Mouse (Mus musculus) left cerebral cortex, adult 18-20 months (tissue): ENCODE data around the gene Aasdh. TPM values are rescaled to one million over a fixed set of nuclear protein-coding genes. Genes with fewer than 3 reads are reported as not detected.

Source experiments
- DNase-seq, 2 experiments: peaks; one replicate each; pipeline ENCODE4 v3.0.0; 2021 to 2022; ENCODE audit warnings: low spot score in 2 of 2, mixed read lengths in 1 of 2
- long read RNA-seq, 2 experiments: library from polyadenylated mRNA; stranded (forward); transcript quantifications; one replicate each; pipeline ENCODE4 v2.0.0; 2021
- total RNA-seq, 2 experiments: library from RNA; stranded (reverse); gene quantifications; 2 replicates each; pipeline ENCODE4 v1.2.3; 2021

Aasdh gene
- total RNA-seq, result 10 to 100 TPM; 21.2 to 22.0 TPM
- long read RNA-seq, experiment 1, partial matches to known transcripts, result 0 of 5 reads
- long read RNA-seq, experiment 1, other reads (novel, unspliced or antisense), result 5 of 5 reads
- long read RNA-seq, experiment 2, partial matches to known transcripts, result 3 of 11 reads
- long read RNA-seq, experiment 2, other reads (novel, unspliced or antisense), result 6 of 11 reads

- peak; percentile 94 to 98 for DNase-seq
Observed at GRCm38 (mm10) chr5:76905405-76906154, at the start of gene Aasdh. Gene Aasdh, minus strand, starts transcription at chr5:76905514.

DNA sequence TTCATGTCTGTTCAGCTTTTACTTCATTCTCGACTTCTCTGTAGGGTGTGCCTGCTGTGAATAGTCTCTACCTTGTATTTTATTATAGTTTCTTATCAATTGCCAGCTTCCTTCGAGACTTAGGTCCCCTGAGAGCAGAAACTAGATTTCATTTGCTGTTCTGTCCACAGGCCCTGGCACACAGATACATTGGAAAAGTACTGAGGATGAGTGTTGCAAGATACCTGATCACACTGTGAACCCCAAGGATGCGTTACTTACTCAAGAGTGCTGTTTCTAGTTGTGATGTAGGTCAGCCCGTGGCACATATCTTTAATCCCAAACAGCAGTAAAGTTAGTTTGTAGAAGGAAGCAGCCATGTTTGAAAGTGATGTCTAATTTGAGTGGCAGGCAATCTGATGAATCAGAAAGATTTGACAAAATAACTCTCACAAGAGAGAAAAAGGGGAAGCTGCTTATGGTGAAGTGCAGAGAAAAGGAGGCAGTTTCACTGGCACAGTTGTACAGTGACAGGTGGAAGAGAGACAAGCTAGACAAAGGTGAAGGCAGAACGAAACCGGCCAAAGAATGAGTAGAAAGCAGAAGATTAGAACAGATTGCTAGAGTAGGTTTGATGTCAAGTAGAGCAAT, 49.1 kb upstream of the Aasdh start:
- DNase-seq, result no peak

DNA sequence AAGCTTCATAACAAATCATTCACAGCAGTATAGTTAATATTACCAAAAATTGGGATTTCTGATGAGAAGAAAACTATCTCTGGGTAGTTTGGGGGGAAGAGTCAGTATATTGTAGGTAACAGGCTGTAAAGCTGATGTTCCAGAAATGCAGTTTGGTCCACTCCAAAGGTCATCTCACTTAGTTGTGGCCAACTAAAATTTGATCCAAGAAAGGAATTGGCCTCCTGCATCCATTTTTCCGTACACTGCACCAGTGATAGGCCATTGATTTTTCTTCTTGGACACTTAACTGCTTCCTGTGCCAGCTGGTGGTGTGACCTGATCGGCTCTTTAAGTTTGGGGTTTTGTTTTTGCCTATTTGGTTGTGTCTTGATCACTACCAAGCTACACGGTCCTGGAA, 48.5 kb upstream of the Aasdh start:
- DNase-seq, result no peak

DNA sequence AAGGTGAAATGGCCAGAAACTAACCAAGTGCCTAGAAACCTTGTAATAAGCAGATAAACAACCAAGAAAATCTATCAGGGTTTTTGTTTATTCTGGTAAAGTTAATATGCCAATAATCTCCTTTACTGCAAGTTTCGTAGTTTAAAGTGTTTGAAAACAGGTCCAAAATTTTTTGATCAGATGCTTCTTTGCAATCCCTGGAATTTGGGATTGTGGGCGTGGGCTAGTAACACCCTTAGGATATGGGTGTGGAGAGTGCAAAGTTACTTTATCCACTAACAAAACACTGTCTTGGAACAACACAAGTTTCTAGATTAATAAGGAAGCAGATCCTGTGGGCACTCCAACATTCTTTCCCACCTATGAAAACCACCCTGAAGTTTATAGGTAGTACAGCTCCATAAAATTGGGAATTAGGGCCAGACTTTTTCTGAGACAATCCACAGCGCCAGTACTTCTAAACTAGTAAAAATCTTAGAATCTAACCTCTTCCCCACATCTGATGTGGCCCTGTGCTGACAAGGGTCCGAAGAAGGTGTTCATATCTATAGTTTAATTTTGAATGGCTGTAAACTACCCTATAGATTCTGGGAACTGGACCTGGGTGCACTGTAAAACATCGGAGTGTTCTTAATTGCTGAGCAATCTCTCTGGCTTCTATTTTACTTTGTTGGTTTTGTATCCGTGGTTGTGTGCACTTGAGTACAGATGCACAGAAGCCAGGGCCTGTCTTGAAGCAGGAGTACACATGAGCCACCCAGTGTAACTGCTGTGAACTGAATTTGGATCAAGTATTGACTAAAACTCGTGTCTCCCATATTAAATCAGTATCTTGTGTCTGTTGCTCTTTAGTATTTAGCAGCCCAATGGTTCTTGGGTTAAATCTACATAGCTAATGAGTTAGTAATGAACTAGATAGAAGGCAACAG, 47.1 kb upstream of the Aasdh start:
- no peak for DNase-seq

- DNase-seq, result peak; percentile 97 to 98
Observed at GRCm38 (mm10) chr5:76951106-76952027, 46.1 kb upstream of the Aasdh start, which contains the start of the genes Paics and Ppat. Gene Paics, plus strand, starts transcription at chr5:76951307. Gene Ppat, minus strand, starts transcription at chr5:76951578.

- DNase-seq, result no peak
Observed at GRCm38 (mm10) chr5:76950343-76951105, 45.2 kb upstream of the Aasdh start.

DNA sequence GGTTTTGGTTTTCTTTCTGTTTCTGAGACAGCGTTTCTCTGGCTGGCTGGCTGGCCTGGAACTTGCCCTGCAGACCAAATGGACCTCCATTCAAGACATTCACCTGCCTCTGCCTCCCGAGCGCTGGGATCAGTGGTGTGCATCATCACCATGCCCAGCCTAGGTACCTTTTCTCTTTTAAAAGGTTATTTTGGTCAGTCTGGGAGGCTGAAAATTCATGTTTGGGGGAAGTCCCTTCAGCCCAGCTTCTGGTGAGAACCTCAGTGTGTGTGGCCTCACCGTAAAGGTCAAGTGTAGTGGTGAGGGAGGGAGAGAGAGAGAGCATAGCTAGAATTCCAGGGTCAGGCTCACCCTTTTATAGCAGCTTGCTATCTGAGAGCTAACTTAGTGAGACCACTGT, 42.4 kb upstream of the Aasdh start:
- no peak for DNase-seq

GRCm38 (mm10) chr5:76947142-76947541, 41.8 kb upstream of the Aasdh start:
- no peak for DNase-seq

DNA sequence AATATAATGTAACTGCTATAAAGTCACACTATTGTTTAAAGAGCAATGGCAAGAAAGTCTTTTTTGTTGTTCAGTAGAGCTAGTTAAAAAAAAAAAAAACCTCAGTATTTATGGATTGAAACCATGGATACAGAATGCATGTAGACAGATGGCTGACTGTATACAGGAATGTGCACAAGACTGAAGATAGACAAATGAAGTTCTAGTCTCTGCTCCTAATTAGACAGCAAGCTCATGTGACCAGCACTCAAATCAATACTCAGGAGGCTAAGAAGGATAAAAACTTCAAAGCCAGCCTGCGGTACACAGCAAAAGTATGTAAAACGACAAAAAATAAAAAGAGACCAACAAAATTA, 40.3 kb upstream of the Aasdh start:
- DNase-seq, result no peak

DNA sequence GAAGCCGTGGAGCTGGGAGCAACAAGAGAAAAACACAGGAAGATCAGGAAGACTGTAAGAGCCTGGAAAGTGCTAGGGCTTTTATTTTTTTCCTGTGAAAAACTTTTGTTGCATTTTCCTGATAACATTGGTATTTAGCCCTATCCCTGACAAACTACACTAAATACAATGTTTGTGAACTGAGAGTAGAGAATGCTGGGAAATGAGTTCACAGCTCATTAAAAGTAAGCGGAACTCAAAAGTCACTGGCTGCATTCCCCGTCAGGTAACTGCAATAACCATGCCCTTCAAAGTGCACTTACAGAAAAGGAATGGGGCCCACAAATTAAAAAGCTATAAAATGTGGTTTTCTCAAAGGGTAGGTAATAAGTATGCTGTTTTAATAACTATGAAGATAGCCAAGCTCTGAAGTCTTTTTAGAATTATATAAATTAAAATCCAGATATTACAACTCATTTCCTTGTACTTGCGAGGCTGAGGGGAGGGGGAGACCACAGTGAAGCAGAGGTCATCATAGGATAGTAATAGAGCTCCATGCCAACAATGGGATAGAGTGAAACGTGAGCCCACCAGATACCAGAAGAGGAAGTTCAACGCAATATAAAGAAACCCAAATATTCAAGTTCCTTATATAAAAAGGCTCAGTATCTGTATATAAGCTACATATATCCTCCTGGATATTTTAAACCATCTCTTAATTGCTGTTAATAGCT, 39.8 kb upstream of the Aasdh start:
- no peak for DNase-seq

DNA sequence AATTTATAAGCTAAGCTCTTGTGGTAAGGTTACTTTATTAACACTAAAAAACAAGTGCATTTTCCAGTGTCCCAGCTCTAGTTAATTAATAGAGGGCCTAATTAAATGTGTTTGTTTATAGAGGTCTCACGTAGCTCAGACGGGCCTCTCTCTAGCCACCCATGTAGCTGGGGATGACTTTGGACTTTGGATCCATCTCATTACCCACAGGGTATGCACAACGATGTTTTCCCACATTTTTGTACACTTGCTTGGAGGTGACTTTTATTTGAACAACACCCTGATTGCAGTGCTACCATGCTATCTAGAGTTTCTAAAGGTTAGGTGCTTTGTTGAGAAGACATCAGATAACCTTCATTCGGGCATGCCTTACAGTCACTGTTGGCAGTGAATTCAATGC, 37.2 kb upstream of the Aasdh start:
- DNase-seq, result no peak

- no peak for DNase-seq
Observed at GRCm38 (mm10) chr5:76941975-76942374, 36.7 kb upstream of the Aasdh start.

DNA sequence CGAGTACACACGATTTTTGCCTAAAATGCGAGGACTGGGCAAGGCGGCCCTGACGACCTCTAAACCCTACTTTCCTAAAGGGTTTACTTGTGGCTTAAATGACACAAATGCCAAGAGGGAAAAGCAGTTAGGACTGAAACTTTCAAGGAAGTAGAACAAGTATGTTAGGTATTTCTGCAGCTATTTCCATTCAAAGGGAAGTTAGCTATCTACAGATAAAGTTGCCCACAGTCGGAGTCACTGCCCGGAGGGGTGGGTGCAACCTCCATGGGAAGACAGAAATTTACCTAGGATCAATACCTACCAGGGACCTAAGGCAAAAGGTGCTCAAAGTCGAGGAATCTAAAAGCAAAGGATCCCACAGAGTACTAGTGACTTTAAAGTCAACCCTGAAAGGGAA, 34.4 kb upstream of the Aasdh start:
- no peak for DNase-seq

GRCm38 (mm10) chr5:76929180-76929877, 24.0 kb upstream of the Aasdh start:
- DNase-seq, result no peak

- DNase-seq, result no peak
Observed at GRCm38 (mm10) chr5:76928124-76928832, 23.0 kb upstream of the Aasdh start.

DNA sequence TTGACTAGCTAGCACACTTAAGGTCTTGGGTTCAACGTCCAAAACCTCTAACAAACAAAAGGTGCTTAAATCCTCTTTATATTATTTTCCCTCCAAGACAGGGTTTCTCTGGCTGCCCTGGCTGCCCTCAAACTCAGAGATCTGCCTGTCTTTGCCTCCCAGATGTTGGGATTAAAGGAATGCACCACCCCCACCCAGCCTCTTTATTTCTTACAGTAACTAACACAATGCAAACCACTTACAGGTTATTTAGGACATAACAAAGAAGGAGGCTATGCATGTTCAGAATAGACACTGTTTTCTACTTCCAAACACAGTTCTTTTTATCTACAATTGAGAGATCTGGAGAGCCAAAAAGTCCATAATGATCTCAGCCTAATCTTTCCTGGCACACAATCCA, 19.0 kb upstream of the Aasdh start:
- DNase-seq, result no peak

GRCm38 (mm10) chr5:76923428-76923827, 18.1 kb upstream of the Aasdh start:
- DNase-seq, result peak; percentile 56 to 70

GRCm38 (mm10) chr5:76922833-76923232, 17.5 kb upstream of the Aasdh start:
- no peak for DNase-seq
